Mouse (Mus musculus) forebrain, embryonic 15.5 days (tissue): ENCODE results near the gene Mrps15. TPM values are rescaled to one million over a fixed set of nuclear protein-coding genes. Genes with fewer than 3 reads are reported as not detected.
A peak's percentile ranks its signal among the peaks of the same experiment; 100 is the strongest.

ENCODE experiments used
- ATAC-seq: fragments of 200-750 bp; cut with Nextera tagmentation; replicated peaks from 2 replicates; pipeline ENCODE4 v1.8.0; 2017; ENCODE audit warnings: mild to moderate bottlenecking, moderate TSS enrichment, moderate library complexity
- H3K27ac ChIP-seq: fragments of 300-500 bp; sonication (generic); replicated peaks from 2 replicates; pipeline ENCODE4 v1.5.1; 2015; ENCODE audit warnings: mild to moderate bottlenecking, inconsistent platforms
- H3K27me3 ChIP-seq: fragments of 300-500 bp; sonication (generic); 2 replicates; pipeline ENCODE4 v1.6.1; 2015; ENCODE audit warnings: inconsistent platforms
- H3K36me3 ChIP-seq: fragments of 300-500 bp; sonication (generic); 2 replicates; pipeline ENCODE4 v1.6.1; 2015; ENCODE audit warnings: mild to moderate bottlenecking, inconsistent platforms
- H3K4me1 ChIP-seq: fragments of 300-500 bp; sonication (generic); 2 replicates; pipeline ENCODE4 v1.6.1; 2015; ENCODE audit warnings: inconsistent platforms
- H3K4me2 ChIP-seq: fragments of 300-500 bp; sonication (generic); replicated peaks from 2 replicates; pipeline ENCODE4 v1.6.1; 2015; ENCODE audit warnings: mild to moderate bottlenecking, inconsistent platforms
- H3K4me3 ChIP-seq: fragments of 300-500 bp; sonication (generic); 2 replicates; pipeline ENCODE4 v1.5.1; 2015; ENCODE audit warnings: mild to moderate bottlenecking, inconsistent platforms
- H3K9ac ChIP-seq: fragments of 300-500 bp; sonication (generic); replicated peaks from 2 replicates; pipeline ENCODE4 v1.6.1; 2015; ENCODE audit warnings: mild to moderate bottlenecking, inconsistent platforms
- H3K9me3 ChIP-seq: fragments of 300-500 bp; sonication (generic); 2 replicates; pipeline ENCODE4 v1.6.1; 2016; ENCODE audit warnings: inconsistent platforms
- WGBS: fragments of 180-500 bp; shearing (Covaris S2); methylation state at CpG from one replicate; pipeline ENCODE4 v1.1.7; 2015; ENCODE audit warnings: mixed read lengths; 5-methylcytosine and 5-hydroxymethylcytosine counted together
- polyA plus RNA-seq: library from polyadenylated mRNA; unstranded; fragments of >200 nt; fragmentation: Nextera tagmentation; extraction: Ambion mirVana; gene quantifications from 2 replicates; pipeline ENCODE4 v1.2.1, GENCODE M21; 2015

Gene Mrps15
- polyA plus RNA-seq, 1 experiment from 2014 or later = 113 TPM

GRCm38 (mm10) chr4:126102061-126102841 is 55.5 kb downstream of the Mrps15 start:
- H3K4me1 ChIP-seq = peaks cover 62% of the 10 kb centered on the region
- 36% methylated on average over 7 of the region's 7 CpGs for WGBS
- no peak for ATAC-seq

DNA sequence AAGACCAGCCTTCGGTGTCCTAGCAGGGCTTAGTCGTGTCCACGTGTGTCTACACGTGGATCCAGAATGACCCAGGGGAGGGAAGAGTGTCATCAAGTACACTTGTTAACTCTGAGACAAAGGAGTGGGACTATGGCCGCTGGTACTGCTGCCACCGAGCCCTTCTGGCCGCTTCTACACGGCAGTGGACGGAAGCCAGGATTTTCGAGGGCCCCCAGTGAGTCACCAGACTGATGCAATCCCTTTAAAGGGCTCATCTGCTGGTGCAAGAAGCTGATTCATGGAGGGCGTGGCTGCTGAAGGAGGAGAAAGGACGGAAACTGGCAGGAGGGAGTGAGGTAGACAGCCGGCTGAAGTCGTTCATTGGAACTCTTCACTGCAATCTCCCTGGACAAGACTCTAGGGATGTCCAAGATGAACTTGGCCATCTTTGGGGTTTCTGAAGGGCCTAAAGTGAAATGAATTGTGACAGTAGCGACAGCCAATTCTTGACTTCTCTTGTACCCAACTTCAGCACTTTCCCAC is 56.4 kb downstream of the Mrps15 start:
- ATAC-seq = peak; percentile 44; the same call in 1 of the 2 replicates
- Histone ChIP-seq H3K4me3 (peak overlapping the region; percentile 84), H3K9me3 (no peaks in the 10 kb centered on the region), H3K27me3 (no peaks in the 10 kb centered on the region), H3K27ac (peak overlapping the region; percentile 80), H3K4me2 (peak overlapping the region; percentile 53), H3K36me3 (no peaks in the 10 kb centered on the region), H3K4me1 (peaks cover 64% of the 10 kb centered on the region), H3K9ac (peak overlapping the region; percentile 17; the same call in 1 of the 2 replicates)
- WGBS = 1% methylated on average over 15 of the region's 15 CpGs

More at GRCm38 (mm10) chr4:126102061-126102841, 55.5 kb downstream of the Mrps15 start:
- no peak overlapping the region for H3K9ac ChIP-seq
- no peaks in the 10 kb centered on the region for H3K36me3 ChIP-seq
- H3K4me2 ChIP-seq = peak overlapping the region; percentile 53
- H3K27ac ChIP-seq = peak overlapping the region; percentile 80
- peak overlapping the region; percentile 84; the same call in 1 of the 2 replicates for H3K4me3 ChIP-seq
- no peaks in the 10 kb centered on the region for H3K27me3 ChIP-seq
- H3K9me3 ChIP-seq = no peaks in the 10 kb centered on the region

GRCm38 (mm10) chr4:126103590-126104068 is 56.9 kb downstream of the Mrps15 start, which contains the start of gene Stk40:
TSS of gene Stk40 (plus strand) at chr4:126103957.
- under 1% methylated on average over 34 of the region's 34 CpGs for WGBS
- Histone ChIP-seq H3K36me3 (no peaks in the 10 kb centered on the region), H3K4me1 (peaks cover 69% of the 10 kb centered on the region), H3K9me3 (no peaks in the 10 kb centered on the region), H3K4me3 (peak within 1 kb of the TSS; percentile 84), H3K9ac (peak within 1 kb of the TSS; percentile 80), H3K27ac (peak within 1 kb of the TSS; percentile 80), H3K4me2 (peak within 1 kb of the TSS; percentile 93), H3K27me3 (no peaks in the 10 kb centered on the region)
- ATAC-seq = peak; percentile 97

DNA sequence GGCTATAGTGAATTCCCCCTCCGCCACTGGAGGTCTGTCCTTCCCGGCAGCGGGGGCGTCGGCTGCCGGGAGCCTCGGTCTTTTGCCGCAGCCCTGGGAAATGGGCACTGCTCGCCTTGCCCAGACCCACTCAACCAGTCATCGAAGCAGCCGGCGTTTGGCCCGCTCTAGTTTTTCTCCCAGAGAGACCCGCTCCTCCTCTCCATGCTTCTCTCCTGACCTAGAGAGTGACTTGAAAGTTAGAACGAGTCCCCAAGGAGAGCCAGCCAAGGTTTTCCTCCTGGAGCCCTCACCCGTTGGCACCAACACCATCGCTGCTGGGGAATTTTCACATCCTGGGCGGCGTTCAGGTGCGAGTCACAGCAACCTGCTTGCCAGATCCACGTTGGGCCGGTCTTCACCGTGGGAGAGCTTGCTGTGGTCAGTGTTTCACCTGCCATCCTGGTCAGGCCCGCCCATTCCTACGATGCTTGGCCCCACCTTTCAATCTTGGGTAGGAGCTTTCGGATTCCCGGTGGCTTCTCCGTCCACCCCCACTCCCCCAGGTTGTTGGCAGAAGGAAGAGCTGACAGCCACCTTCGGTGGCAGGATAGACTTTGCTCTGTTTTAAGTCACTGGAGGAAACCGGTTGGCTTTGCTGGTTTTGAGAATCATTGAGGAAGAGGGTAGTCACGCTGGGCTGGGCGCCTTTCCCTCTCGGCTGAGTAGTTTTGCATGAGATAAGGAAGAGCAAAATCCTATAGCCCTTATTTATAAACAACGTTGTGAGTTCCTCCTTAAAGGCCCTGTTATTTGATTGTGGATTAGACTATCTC is 57.7 kb downstream of the Mrps15 start:
- peak overlapping the region; percentile 80 for H3K9ac ChIP-seq
- H3K9me3 ChIP-seq = no peaks in the 10 kb centered on the region
- ATAC-seq = peak; percentile 21; the same call in 1 of the 2 replicates
- WGBS = 3% methylated on average over 34 of the region's 34 CpGs
- H3K36me3 ChIP-seq = no peaks in the 10 kb centered on the region
- H3K4me3 ChIP-seq = peak overlapping the region; percentile 84
- no peaks in the 10 kb centered on the region for H3K27me3 ChIP-seq
- H3K4me1 ChIP-seq = peaks cover 66% of the 10 kb centered on the region
- H3K27ac ChIP-seq = peak overlapping the region; percentile 60
- H3K4me2 ChIP-seq = peak overlapping the region; percentile 93

Other genes starting within 250 kb of the Mrps15 start
- gene Csf3r, start 22.4 kb upstream of the Mrps15 start, polyA plus RNA-seq = 0.47 and 0.48 TPM in 2 replicates
- 35.3 TPM in 2 replicates for gene Oscp1, start 11.6 kb downstream of the Mrps15 start, polyA plus RNA-seq
- 58.9 and 63.8 TPM in 2 replicates for gene Lsm10, start 49.7 kb downstream of the Mrps15 start, polyA plus RNA-seq
- 35.3 and 35.4 TPM in 2 replicates for gene Stk40, start 57.0 kb downstream of the Mrps15 start, polyA plus RNA-seq
- 9.2 and 10.1 TPM in 2 replicates for gene Eva1b, start 100.8 kb downstream of the Mrps15 start, polyA plus RNA-seq
- gene Sh3d21, start 116.6 kb downstream of the Mrps15 start, polyA plus RNA-seq = 0.86 and 0.88 TPM in 2 replicates
- 179 and 185 TPM in 2 replicates for gene Thrap3, start 155.8 kb downstream of the Mrps15 start, polyA plus RNA-seq
- gene Map7d1, start 209.4 kb downstream of the Mrps15 start, polyA plus RNA-seq = 76.8 and 79.6 TPM in 2 replicates
- gene Trappc3, start 215.4 kb downstream of the Mrps15 start, polyA plus RNA-seq = 175 and 182 TPM in 2 replicates
- gene Col8a2, start 239.9 kb downstream of the Mrps15 start, polyA plus RNA-seq = 2.0 and 3.0 TPM in 2 replicates